Mouse (Mus musculus): ENCODE measurements around the gene Dnmbp. TPM values are rescaled to one million over a fixed set of nuclear protein-coding genes. Genes with fewer than 3 reads are reported as not detected.
A peak's percentile ranks its signal among the peaks of the same experiment; 100 is the strongest.

The Dnmbp gene
- polyA plus RNA-seq, 1 experiment from 2014 or later, result 21.4 TPM

DNA sequence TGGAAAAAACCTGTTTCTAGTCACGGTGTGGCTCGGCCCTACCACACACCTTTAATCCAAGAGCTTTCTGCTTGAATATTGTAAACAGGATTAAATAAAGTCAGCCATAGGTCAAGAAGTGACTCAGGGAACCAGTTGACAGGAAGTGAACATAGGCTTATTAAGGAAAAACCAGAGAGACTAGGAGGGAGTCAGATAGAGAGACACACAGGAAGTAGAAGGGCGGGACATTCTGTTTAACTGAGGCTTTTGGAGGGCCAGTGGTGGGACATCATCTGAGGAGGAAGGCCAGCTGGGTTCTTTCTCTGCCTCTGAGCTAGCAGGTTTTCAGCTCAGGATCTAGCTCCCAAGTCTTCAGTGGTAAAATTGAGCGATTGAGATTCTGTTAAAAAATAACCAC lies 20.1 kb downstream of the Dnmbp start:
- no peak overlapping the region for H3K27ac ChIP-seq (ENCODE audit: low read depth, low read length)
- H3K4me1 ChIP-seq (replicated peaks; ENCODE audit: control insufficient read depth, insufficient read depth, low read length), result peaks cover 8% of the 10 kb centered on the region; the same call in 1 of the 2 replicates
- H3K27me3 ChIP-seq (replicated peaks; ENCODE audit: control insufficient read depth, insufficient read depth, low read length), result no peaks in the 10 kb centered on the region
- H3K4me2 ChIP-seq (replicated peaks; ENCODE audit: low read depth), result no peak overlapping the region
- no peaks in the 10 kb centered on the region for H3K9me3 ChIP-seq (ENCODE audit: control insufficient read depth)
- H3K4me3 ChIP-seq (ENCODE audit: low read depth, low read length), result no peak overlapping the region
- TF ChIP-seq CTCF (IDR thresholded peaks at IDR 0.05; ENCODE audit: low read depth), result no peak
- ATAC-seq, result no peak
- H3K36me3 ChIP-seq (ENCODE audit: control insufficient read depth, insufficient read depth), result no peaks in the 10 kb centered on the region
- WGBS, result 87% methylated on average over 4 of the region's 4 CpGs
- no peak overlapping the region for H3K9ac ChIP-seq (ENCODE audit: low read depth, low read length)

DNA sequence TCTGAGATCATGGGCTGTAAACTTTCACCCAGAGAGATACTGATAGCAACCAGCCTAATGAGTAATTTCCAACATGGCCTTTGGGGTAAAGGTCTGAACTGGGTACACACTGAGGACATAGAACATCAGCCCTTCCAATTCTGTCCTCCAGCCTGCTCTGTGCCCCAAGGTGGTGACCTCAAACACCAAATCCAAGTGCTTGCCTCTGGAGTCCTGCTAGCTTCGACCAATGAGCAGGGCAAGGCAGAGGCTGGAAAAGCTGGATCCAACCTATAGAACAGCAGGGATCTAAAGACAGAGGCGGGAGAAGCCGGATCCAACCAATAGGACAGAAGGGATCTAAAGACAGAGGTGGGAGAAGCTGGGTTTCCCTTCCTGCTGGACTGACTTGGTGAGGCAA lies 21.2 kb downstream of the Dnmbp start:
- peak; percentile 44; the same call in 1 of the 2 replicates for ATAC-seq
- no peaks in the 10 kb centered on the region for H3K27me3 ChIP-seq (replicated peaks; ENCODE audit: control insufficient read depth, insufficient read depth, low read length)
- peaks cover 8% of the 10 kb centered on the region; the same call in 1 of the 2 replicates for H3K4me1 ChIP-seq (replicated peaks; ENCODE audit: control insufficient read depth, insufficient read depth, low read length)
- no peaks in the 10 kb centered on the region for H3K9me3 ChIP-seq (ENCODE audit: control insufficient read depth)
- TF ChIP-seq CTCF (IDR thresholded peaks at IDR 0.05; ENCODE audit: low read depth), result no peak
- H3K36me3 ChIP-seq (ENCODE audit: control insufficient read depth, insufficient read depth), result no peaks in the 10 kb centered on the region
- no peak overlapping the region for H3K27ac ChIP-seq (ENCODE audit: low read depth, low read length)
- no peak overlapping the region for H3K4me2 ChIP-seq (replicated peaks; ENCODE audit: low read depth)
- 85% methylated on average over 3 of the region's 3 CpGs for WGBS
- H3K4me3 ChIP-seq (ENCODE audit: low read depth, low read length), result no peak overlapping the region
- no peak overlapping the region for H3K9ac ChIP-seq (ENCODE audit: low read depth, low read length)

DNA sequence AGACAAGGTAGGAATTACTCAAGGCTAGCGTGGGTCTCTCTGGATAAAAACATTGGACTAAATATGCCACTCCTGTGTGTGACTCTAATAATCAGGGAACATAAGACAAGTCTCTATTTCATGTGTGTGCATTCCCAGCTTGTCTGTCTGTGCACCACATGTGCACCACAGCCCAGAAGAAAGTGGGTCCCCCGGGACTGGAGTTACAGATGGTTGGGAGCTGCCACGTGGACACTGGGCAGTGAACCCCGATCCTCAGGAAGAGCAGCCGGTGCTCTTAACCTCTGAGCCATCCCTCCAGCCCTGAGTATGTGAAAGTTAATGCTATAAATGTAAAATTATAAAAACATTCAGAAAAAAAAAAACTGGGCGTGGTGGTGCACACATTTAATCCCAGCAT lies 22.2 kb downstream of the Dnmbp start:
- no peak for ATAC-seq
- Histone ChIP-seq H3K4me1 (replicated peaks; ENCODE audit: control insufficient read depth, insufficient read depth, low read length) (peaks cover 8% of the 10 kb centered on the region; the same call in 1 of the 2 replicates), H3K4me2 (replicated peaks; ENCODE audit: low read depth) (no peak overlapping the region), H3K36me3 (ENCODE audit: control insufficient read depth, insufficient read depth) (no peaks in the 10 kb centered on the region), H3K4me3 (ENCODE audit: low read depth, low read length) (0 out of 2 replicates have a peak overlapping the region, but pooled peaks have one; percentile 16), H3K9me3 (ENCODE audit: control insufficient read depth) (no peaks in the 10 kb centered on the region), H3K27ac (ENCODE audit: low read depth, low read length) (no peak overlapping the region), H3K27me3 (replicated peaks; ENCODE audit: control insufficient read depth, insufficient read depth, low read length) (no peaks in the 10 kb centered on the region), H3K9ac (ENCODE audit: low read depth, low read length) (no peak overlapping the region)
- 83% methylated on average over 6 of the region's 6 CpGs for WGBS
- no peak for TF ChIP-seq CTCF (IDR thresholded peaks at IDR 0.05; ENCODE audit: low read depth)

DNA sequence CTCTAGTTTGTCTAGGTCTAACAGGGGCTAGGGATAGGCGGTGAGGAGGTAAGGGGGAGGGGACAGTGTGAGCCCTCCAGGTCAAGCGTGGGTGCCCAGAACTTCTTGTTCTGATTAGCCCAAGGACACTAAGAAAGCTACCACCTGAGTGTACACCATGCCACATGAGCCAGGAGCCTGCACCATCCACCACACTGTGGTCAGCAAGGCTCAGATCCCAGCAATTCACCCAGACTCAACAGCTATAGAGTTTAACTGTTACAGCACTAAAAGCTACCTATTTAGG lies 22.6 kb downstream of the Dnmbp start:
- H3K4me1 ChIP-seq (replicated peaks; ENCODE audit: control insufficient read depth, insufficient read depth, low read length), result peaks cover 8% of the 10 kb centered on the region; the same call in 1 of the 2 replicates
- H3K27me3 ChIP-seq (replicated peaks; ENCODE audit: control insufficient read depth, insufficient read depth, low read length), result no peaks in the 10 kb centered on the region
- H3K4me3 ChIP-seq (ENCODE audit: low read depth, low read length), result peak overlapping the region; percentile 16
- no peak for ATAC-seq
- H3K4me2 ChIP-seq (replicated peaks; ENCODE audit: low read depth), result peak overlapping the region; percentile 59
- H3K36me3 ChIP-seq (ENCODE audit: control insufficient read depth, insufficient read depth), result no peaks in the 10 kb centered on the region
- no peaks in the 10 kb centered on the region for H3K9me3 ChIP-seq (ENCODE audit: control insufficient read depth)
- H3K9ac ChIP-seq (ENCODE audit: low read depth, low read length), result no peak overlapping the region
- 62% methylated on average over 2 of the region's 2 CpGs for WGBS
- no peak for TF ChIP-seq CTCF (IDR thresholded peaks at IDR 0.05; ENCODE audit: low read depth)
- peak overlapping the region; percentile 60; the same call in 1 of the 2 replicates for H3K27ac ChIP-seq (ENCODE audit: low read depth, low read length)

DNA sequence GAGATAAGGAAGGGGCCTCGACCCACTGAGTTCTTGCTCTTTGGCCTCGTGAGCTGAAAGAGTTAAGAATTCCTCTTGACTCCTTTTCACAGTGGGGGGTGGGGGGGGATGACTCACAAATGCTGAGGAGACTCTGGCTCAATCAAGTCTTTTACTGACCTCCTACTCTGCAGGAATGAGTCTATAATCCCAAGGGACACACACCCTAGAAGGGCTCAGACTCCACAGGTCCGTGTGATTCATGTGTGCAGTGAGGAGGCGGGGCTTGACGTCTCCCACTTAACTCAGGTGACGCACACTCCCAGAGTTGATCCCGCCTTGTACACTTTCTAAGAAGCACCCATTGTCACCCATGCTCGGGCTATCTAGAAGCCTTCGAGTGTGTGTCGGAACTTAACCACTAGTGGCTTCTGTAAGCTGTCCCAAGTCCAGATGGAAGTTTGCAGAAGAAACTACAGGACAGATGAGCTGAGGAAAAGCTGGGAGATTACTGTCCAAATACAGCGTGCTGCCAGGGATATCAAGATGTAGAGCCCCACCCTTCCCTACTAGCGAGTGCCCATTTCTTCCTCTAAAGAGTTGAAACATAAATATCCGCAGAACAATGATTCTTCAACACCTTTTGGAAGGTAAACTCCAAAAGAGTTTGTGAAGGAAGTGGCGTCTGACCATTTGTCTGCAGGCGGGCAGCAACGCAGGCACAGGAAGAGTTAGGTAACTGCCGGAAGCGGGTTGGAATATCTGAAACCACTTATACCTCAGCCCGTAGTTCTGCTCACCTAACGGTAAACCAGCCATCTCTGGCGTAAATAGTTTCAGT lies 23.2 kb downstream of the Dnmbp start:
- H3K9ac ChIP-seq (ENCODE audit: low read depth, low read length), result no peak overlapping the region
- TF ChIP-seq CTCF (IDR thresholded peaks at IDR 0.05; ENCODE audit: low read depth), result no peak
- peak; percentile 94 for ATAC-seq

DNA sequence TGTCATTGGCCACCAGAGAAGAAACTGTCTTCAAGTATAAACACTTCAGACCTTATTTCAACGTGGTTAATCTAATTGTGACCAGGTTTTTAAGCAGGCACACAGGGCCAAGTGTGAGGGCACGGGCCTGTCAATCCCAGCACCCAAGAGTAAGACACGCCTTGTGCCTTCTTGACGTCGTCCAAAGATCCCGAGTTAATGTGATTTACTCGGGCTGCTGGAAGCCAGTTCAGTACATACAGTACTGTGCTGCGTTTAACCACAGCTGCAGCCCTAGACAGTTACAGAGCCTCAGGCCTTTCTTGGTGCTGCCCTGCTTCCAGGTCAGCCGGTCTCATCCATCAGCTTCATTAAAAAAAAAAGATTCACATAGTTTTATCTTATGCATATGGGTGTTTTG lies 24.6 kb downstream of the Dnmbp start:
- WGBS, result 41% methylated on average over 9 of the region's 9 CpGs
- Histone ChIP-seq H3K4me1 (replicated peaks; ENCODE audit: control insufficient read depth, insufficient read depth, low read length) (peaks cover 8% of the 10 kb centered on the region; the same call in 1 of the 2 replicates), H3K9me3 (ENCODE audit: control insufficient read depth) (no peaks in the 10 kb centered on the region), H3K9ac (ENCODE audit: low read depth, low read length) (no peak overlapping the region), H3K27ac (ENCODE audit: low read depth, low read length) (no peak overlapping the region), H3K4me3 (ENCODE audit: low read depth, low read length) (no peak overlapping the region), H3K27me3 (replicated peaks; ENCODE audit: control insufficient read depth, insufficient read depth, low read length) (no peaks in the 10 kb centered on the region), H3K4me2 (replicated peaks; ENCODE audit: low read depth) (no peak overlapping the region), H3K36me3 (ENCODE audit: control insufficient read depth, insufficient read depth) (peaks cover 11% of the 10 kb centered on the region; the same call in 1 of the 2 replicates)
- ATAC-seq, result no peak
- no peak for TF ChIP-seq CTCF (IDR thresholded peaks at IDR 0.05; ENCODE audit: low read depth)

More for the DNA sequence above, 23.2 kb downstream of the Dnmbp start:
- Histone ChIP-seq H3K4me2 (replicated peaks; ENCODE audit: low read depth) (peak overlapping the region; percentile 59), H3K4me1 (replicated peaks; ENCODE audit: control insufficient read depth, insufficient read depth, low read length) (peaks cover 8% of the 10 kb centered on the region; the same call in 1 of the 2 replicates), H3K36me3 (ENCODE audit: control insufficient read depth, insufficient read depth) (peaks cover 2% of the 10 kb centered on the region; the same call in 1 of the 2 replicates), H3K4me3 (ENCODE audit: low read depth, low read length) (peak overlapping the region; percentile 16), H3K27ac (ENCODE audit: low read depth, low read length) (peak overlapping the region; percentile 60), H3K9me3 (ENCODE audit: control insufficient read depth) (no peaks in the 10 kb centered on the region), H3K27me3 (replicated peaks; ENCODE audit: control insufficient read depth, insufficient read depth, low read length) (no peaks in the 10 kb centered on the region)
- WGBS, result 34% methylated on average over 21 of the region's 21 CpGs
